Mouse (Mus musculus) kidney, adult 8-10 months (tissue): ENCODE data around the gene Ror2.

Experiments used
- DNase-seq, 2 experiments: peaks; one replicate each; pipeline ENCODE4 v3.0.0; 2022

Ror2 gene

DNA sequence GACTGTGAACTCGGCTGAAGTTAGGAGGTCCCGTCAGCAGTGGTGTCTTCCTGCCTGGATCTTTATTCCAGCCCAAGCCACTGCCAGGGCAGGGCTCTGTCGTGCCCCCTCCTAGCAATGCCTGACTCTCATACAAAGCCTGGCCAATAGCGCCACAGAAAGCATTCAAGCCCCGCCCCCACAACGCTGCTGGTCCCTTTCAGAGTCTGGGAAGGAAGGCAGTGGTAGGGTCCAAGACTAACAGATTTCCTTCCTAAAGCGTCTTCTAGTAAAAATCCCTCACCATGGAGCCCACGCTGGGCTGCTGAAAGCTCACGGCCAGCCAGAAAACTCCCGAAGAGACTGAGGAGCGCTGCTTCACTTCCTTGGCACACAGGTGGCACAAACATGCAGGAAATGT, 165.0 kb downstream of the Ror2 start:
- DNase-seq = no peak

DNA sequence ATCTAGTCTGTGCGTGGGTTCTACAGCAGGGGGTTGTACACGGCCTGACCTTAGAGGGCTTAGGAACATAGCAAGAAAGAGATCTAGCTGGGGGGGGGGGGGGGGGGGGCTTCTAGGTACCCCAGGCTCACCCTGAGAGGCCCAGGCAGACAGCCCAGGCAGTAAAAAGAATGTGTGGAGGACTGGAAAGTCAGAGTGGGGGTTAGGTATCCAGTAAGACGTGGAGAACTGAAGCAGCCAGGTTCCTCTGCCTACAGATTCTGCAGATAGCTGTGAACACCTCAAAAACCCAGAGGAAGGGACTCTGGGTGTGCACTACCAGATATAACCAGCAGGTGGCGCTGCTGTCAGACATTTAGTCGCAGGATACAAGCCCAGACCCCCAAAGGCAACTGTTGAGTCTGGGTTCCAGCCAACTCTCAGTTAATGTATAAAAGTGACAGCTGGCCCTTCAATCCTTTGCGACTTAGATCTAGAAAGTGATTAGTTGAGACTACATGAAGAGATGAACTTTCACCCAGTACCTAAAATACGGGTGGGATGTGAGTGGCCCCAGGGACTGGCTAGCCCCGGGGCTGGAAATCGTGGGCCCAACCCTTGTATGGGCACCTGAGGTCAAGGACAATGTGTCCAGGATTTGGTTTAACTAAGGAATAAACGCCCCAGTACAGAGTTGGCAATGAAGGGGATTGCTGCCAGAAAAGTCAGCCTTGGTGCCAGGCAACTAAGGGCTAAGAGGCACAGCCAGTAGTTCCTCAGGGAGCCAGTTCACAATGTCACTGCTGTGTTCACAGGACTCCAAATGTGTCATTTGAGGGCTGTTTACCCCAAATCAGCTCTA, 166.1 kb downstream of the Ror2 start:
- peak; percentile 83 to 88 for DNase-seq

DNA sequence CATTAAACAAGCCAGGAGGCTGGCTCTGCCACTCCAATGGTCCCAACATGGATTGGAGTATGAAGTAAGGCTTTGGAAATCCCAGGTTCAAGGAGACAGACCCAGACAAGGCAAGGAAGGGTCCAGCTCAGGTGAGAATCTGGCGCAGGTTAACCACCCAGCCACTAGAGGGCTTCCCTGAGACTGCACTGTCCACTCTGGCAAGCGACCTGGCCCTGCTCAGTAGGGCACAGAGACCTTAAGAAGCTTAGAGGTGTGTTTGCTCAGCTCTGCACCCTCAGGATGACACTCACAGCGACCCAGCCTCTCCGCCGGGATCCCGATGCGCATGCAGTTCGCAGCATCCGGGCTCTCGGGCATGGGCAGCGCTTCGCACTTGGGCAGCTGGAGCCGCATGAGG, 167.5 kb downstream of the Ror2 start:
- DNase-seq = peak in 1 of 2 experiments; percentile 42

DNA sequence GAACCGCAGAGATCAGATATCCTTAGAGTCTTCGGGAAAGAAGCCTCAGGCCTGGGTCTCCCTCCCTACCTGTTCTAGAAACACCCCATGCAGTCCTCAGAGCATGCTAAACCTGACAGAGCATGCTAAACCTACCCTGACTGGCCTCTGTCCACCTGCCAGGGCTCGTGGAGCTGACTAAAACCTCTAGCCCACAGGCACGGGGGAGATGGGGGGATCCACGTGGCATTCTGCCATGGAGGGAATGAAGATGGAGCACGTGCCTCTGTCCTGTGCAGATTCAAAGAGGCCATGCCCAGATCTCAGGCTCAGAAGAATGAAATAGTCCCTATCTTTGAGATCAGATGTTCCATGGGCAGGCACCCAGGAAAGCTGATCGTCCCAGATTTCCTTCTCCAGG, 168.0 kb downstream of the Ror2 start:
- DNase-seq = no peak

DNA sequence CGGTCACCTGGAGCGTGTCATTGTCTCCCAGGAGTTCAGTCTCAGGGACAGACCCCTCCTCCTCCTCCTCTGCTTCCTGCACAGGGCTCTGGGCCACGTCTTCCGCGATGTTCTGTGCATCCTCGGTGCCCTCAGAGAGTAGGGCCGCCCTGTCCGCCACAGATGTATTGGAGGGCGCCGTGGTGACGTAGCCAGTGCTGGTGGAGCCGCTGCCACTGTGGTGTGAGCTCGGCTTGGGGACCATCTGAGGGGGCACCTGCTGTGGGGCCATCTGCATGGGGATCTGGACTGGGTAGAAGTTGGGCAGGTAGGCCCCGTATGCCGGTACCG, 175.7 kb downstream of the Ror2 start:
- DNase-seq = no peak

DNA sequence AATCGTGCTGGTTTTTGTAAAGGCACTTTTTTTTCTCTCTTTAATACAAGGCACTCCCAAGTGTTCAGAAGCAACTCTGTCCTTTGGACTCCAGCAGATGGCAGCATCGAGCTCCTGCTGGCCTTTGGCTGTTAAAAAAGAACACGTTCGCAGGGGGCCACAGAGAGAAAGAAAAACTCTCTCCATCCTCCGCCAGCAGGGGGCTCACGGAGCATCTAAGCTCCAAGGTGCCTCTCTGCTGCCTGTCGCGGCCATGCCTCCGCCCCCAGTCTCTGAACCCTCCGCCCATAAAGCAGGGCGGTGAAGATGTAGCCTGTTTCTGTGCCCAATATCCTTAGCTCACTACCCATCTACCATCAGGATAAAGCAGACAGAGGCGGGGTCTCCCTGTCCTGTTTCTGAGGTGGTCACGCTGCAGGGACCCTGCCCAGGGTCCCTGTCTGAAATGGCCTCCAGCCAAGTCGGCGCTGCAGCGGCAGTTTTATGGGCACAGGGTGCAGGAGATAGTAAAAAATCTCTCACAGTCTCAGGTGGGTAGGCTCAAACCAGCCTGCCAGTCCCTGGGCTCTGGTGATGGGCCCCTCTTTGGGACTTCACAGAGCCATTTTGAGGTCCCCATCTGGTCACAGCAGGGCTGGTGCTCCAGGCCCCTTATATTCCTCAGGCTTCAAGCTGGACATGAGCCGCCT, 176.2 kb downstream of the Ror2 start:
- DNase-seq = peak; percentile 84 to 93

DNA sequence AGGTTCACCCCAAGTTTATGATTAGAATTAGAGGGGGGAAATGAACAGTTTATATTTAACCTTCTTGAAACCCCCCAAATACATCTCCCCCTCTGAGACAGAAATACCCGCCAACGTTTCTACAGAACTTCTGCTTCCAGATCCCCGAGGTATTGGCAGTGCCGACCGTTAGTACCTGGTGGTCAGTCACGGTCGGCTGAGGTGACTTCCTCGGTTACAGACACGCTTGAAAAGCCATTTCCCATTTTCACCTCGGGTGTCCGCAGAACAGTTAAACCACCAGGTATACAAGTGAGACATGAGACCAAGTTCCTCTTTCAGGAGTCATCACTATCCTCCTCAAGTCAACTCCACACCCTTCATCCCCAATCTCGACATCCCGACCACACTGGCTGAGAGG, 179.2 kb downstream of the Ror2 start:
- DNase-seq = no peak

DNA sequence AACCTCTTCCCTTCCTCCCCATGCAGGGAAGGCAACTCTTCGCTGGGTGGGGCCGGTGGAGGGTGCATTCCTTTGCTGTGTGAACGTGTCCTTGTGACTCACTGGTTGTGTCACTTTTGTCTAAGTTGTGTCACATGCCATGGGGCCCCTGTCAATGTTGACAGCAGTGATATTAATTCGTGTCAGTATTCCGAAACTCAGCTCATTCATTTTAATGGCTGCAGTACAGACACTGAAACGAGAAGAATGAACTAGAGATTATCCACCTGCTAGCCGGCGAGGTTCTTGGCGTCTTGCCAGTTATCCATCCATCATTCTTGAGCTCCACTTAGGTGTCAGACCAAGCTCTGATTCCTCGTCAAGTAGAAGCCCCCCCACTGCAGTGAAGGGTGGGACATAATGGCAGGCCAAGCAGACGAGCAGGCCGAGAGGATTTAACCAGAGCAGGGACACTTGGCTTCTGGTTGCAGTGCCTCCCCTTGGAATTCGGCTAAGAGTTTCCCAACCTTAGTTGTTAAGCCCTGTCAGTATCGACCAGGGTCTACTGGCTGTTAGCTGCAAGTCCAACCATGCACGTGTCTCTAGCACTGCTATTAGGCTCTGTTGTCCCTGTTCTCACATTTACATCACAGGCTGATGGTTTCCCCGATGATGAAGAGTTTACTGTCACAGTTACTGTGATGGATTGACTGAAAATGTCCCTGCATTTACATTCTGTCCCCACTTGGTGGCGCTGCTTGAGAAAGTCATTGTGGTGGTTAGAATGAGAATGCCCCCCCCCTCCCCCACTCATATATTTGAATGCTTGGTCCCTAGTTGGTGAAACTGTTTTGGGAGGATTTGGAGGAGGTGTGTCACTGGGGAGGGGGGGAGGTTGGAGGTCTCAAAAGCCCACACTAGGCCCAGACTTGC, 185.9 kb downstream of the Ror2 start:
- no peak for DNase-seq

DNA sequence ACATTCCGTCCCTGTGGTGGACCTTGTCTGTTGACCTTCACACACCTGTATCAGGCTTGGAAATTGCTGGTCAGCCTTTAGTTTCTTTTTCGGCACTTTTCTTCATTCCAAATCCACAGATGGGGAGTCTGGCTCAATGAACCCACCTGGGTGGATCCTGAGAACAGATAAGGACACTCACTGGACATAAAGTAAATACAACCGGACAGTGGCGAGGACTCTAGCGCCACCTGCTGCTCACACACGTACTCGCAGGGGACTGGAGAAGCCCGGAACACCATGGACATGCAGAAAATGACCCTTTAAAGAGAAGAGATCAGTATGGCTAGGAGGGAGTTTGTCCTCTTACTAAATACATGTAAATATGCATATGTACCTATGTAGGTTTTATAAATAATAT, 189.3 kb downstream of the Ror2 start:
- peak; percentile 60 to 80 for DNase-seq

DNA sequence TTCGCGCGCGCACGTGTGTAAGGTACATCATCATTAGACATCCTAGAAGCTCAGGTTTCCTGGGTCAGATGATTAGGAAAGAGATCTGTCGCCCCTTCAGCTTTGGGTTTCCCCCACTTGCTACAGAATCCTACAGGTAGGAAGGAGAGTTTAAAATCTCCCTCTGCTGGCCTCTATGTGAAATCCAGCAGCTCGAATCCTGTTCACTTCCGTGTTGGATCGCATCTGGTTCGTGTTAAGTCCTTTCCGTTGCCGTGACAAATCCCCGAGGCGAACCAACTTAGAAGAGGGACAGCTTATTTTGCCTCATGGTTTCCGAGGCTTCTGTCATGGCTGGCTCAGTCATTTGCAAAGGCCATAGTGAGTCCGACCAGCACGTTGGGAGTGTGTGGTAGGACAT, 190.7 kb downstream of the Ror2 start:
- DNase-seq = no peak

DNA sequence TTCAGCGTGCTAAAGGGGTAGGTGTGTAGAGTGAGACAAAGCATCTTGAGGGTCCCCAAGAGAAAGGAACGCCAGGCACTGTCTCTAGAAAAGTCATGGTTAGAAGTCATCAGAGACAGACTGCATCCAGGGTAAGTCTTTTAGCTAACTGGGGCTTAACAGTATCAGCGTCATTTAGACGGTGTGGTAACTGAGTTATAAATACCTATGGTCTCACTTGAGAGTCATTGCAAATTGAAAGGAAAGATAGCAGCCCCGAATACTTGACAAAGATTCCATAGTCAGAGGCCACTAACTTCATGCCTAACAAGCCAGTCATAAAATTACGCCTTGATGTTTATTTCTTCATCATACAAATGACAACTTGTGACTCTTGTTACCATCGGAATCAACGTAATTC, 191.3 kb downstream of the Ror2 start:
- DNase-seq = no peak

DNA sequence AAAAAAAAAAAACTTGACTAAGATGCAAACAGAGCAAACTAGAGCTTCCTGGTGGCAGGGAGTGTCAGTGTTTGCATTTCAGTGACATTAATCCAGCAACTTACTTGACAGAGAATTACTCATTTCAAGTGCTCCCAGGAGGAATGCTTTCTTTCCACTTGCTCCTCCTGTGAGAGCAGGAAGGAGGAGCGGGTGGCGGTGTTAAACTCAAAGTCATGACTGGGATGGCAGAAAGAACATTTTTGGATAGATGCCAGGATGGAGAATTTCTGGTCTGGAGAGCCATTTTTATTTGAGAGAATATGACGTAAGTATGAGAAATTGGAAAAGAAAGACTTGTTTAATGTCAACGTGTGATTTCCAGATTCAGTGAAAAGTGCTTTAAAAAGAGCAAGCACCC, 192.5 kb downstream of the Ror2 start:
- no peak for DNase-seq

DNA sequence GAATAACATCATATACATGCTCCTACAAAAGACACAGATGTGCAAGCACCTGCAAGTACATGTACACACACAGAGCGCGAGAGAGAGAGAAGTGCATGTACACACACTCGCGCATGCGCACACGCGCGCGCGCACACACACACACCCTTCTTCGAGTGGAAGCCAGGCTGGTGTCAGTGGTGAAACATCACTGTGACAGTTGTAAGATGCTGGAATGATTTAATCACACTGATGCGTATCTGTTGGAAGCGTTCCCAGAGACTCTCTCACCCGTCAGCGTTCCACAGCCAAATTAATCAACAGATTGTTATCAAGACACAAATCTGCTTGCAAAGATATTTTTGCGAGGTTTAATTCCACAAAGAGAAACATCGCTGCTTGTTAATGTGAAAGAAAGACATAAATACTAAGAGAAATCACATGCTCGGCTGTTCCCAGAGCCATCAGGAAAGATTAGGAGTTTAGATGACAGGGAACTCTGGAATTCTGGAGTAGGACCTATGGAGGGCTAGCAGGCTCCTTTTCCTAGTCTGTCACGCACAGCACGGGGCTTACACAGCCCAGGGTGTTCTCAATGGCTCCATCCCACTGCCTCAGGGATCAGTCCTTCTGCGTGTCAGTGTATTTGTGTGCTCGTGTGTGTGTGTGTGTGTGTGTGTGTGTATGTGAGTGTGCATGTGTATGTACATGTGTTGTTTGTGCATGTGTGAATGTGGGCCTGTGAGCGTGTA, 199.2 kb downstream of the Ror2 start:
- no peak for DNase-seq

DNA sequence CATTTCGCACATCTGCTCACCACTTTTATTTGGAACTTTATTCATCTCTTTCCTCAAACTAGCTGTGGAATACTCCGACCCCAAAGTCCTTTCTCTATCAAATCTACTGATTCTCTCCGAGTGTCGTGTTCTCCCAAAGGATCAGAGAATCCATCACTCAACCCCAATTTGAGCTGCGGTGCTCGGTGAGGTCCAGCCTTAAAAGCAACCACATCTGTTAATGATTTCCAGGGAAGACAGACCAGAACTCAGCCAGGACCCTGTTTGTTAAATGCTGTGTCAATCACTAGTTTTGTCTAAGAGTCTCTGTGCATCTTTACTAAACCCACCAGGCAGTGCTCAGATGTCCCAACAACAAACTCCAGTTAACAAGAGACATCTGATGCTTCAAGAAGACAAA, 204.1 kb downstream of the Ror2 start:
- no peak for DNase-seq

DNA sequence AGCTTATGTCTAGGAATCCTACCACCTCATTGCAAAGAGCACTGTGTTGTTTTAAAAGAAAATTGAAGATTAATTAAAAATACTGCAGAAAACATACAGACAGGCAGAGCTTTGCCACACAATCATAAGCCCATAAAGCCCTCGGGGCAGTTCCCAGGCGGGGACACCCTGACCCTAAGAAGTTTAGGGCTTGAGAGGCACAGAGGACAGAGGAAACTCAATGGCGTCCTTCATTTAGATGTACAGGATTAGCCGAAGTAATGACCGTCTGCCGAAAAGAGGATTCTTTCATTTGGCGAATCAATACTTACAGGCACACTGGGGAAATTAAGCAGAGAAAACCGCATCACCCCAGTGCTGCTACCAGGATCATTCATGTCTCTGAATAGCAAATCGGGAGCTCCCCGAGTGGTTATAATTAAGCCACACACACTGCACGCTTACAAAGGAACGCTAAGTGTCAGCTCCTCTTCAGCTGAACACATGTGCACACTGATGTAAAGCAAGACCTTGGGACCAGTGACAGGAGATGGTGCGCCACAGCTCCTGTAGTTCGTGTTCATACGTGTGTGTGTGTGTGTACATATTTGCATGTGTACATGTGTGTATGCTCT, 208.1 kb downstream of the Ror2 start:
- DNase-seq = no peak

DNA sequence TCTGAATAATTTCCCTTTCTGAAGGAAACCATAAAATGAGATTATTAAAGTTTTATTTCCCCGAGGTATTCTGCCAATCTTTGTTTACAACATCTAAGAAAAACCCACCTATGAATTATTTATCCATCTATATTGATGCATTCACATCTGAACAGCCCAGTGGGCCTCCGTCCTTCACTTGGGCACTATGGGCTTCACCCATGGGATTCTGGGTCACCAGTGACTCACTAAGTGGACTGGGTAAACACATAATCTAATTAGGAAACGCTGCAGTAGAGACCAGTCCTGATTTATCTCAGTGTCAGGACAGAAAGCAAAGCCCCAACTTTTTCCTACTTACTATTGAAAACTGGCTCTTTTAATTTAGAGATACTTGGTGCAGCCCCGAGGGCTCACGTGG, 210.9 kb downstream of the Ror2 start:
- DNase-seq = no peak

DNA sequence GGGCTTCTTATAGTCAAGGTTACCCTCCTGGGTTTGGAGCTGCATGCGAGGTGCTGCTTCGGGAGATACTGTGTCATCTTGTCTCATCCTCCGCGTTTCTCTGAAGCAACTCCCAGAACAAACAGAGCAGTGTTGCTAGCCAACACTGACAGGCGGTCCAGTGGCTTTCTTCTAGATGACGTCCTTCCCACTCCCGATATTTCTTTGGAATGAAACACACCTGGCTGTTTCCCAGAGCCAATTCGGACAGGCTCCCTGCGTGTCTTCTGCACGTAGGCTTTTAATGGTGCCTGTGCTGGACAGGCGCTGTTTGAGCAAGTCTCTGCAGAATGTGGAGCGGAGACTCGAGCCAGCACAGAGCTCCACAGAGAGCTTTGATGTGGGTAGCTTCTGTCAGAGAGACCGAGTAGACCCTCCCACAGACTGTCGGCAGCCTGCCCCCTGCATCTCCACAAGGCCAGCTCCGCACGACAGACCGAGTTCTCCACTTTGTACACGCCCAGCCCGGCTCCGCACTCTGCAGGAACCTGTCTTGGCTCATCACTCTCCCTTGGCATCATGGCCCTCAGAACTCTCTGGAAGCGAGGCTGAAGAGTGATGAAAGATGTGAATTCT, 216.7 kb downstream of the Ror2 start:
- no peak for DNase-seq

DNA sequence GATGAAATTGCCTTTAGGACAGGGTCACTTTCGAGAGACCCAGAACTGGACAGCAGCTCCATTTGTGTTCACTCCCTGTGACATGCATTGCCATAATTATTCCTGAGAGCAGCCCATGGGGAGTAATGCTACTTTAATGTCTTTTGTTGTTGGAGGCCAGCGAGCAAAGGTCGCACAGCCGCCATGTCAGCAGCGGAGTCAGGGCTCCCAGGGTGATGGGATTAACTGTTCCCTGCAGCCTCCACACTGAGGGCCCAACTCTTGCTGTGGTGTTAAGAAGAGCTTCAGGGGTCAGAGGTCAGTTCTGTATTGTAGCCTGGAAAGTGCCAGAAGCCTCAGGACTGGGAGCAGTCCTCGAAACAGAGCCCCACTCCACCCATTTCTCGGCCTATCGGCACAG, 217.5 kb downstream of the Ror2 start:
- peak; percentile 35 to 46 for DNase-seq

DNA sequence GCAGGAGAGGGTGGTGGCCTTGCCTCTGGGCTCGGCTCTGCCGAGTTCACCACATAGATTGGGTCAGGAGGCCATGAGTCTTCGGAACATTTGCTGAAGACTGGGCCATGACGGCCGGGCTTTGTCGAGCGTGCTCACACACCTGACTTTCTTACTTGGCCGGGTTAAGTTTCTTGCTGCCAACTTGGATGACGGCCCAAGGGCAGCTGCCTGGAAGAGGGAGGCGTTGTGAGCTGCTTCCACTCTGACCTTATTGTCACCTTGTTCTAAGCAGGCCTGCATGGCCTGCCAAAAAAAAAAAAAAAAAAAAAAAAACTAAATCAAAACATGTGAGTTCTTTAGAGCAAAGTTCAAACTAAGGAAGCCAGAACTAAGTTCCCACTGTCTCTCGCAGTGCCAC, 218.0 kb downstream of the Ror2 start:
- DNase-seq = peak; percentile 94 to 98

DNA sequence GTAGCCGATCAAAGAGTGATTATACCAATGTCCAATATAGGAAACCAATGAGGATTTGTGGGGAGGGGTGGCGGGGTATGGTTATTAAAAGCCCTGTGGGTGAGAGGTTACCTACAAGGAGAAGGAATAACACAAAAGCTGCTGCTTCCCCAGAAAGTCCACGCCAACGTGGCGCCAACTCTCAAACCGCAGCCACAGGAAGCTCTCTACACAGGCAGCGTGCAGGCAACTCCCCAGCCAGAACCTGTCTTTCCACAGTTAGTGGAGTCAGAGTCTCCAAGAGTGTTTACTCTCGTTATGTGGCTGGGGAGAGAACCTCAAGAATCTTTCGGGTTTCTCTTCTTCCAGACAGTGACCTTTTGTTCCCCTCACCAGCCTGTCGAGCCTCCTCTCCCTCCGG, 220.8 kb downstream of the Ror2 start:
- no peak for DNase-seq

DNA sequence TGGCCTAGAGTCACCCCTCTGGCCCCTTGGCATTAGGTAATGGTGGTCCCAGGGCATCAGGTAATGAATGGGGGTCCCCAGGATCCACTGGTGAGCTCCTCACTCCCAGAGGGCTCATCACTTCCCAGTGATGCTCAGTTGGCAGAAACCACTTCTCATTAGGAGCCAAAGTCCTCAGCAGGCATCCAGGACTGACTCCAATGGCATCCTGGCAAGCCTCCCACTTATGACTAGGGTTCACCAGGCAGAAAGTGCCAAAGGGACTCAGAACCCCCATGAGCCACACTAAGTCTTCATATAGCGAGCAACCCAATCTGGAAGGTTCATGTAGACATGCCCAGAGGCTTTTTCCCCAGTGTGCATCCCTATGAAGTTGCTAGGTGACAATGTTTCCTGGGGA, 221.2 kb downstream of the Ror2 start:
- peak; percentile 69 to 72 for DNase-seq
